In genomic region chr15:80260677-80261076, GRCm38 (mm10) we compare ENCODE assay signal across 9 mouse cellular contexts. TPM values are rescaled to one million over a fixed set of nuclear protein-coding genes. Genes with fewer than 3 reads are reported as not detected.
DNase-seq lines count a peak whose midpoint lies in the region; ATAC-seq and TF ChIP-seq lines count a peak whose summit lies in the region.
"Had no signal": no experiment of that assay in that cellular context is flagged by ENCODE, and none has a peak within 500 bp of the region (broad histone marks: within the 10 kb centered on the region; RNA-seq: fewer than 3 reads in every experiment).

No protein-coding gene starts in this region.

- WGBS in hindbrain, embryonic 11.5 days, result 17% methylated on average over 3 of the region's 3 CpGs
- 14% methylated on average over 3 of the region's 3 CpGs for WGBS in midbrain, embryonic 14.5 days

- TF ChIP-seq POLR2A in bone marrow macrophage, adult 2 months (IDR thresholded peaks at IDR 0.05; ENCODE audit: borderline replicate concordance, low read depth, low read length), result no peak

- no peaks in the 10 kb centered on the region for H3K9me3 ChIP-seq in hindbrain, embryonic 11.5 days (ENCODE audit: control insufficient read depth, low read length)
- H3K9me3 ChIP-seq in midbrain, embryonic 14.5 days (ENCODE audit: control insufficient read depth, low read length), result no peaks in the 10 kb centered on the region

- H3K36me3 ChIP-seq in hindbrain, embryonic 11.5 days (ENCODE audit: control insufficient read depth, insufficient read depth, low read length), result peaks cover 15% of the 10 kb centered on the region
- H3K36me3 ChIP-seq in midbrain, embryonic 14.5 days (ENCODE audit: control insufficient read depth, insufficient read depth, low read length), result peaks cover 49% of the 10 kb centered on the region

- H3K9ac ChIP-seq in hindbrain, embryonic 11.5 days (ENCODE audit: low read depth, low read length), result no peak overlapping the region
- no peak overlapping the region for H3K9ac ChIP-seq in midbrain, embryonic 14.5 days (replicated peaks; ENCODE audit: low read length)

- DNase-seq in CD4-positive, CD25-positive, alpha-beta regulatory T cell, adult 2 months (ENCODE audit: low read depth, low spot score), result peak; percentile 87
- DNase-seq in hindbrain, embryonic 11.5 days (ENCODE audit: low spot score), result peak; percentile 92
- peak; percentile 80 to 84 for DNase-seq in left cerebral cortex, postnatal 10 days (ENCODE audit: extremely low spot score in 1 of 2, low spot score in 2 of 2)
- peak; percentile 91 for DNase-seq in midbrain, embryonic 14.5 days
- peak; percentile 57 to 84 for DNase-seq in spleen, adult 18-20 months

- H3K4me2 ChIP-seq in hindbrain, embryonic 11.5 days (replicated peaks; ENCODE audit: low read depth, low read length), result no peak overlapping the region
- H3K4me2 ChIP-seq in midbrain, embryonic 14.5 days (ENCODE audit: low read length), result no peak overlapping the region

- H3K27me3 ChIP-seq in hindbrain, embryonic 11.5 days (ENCODE audit: control insufficient read depth, insufficient read depth, low read length), result no peaks in the 10 kb centered on the region
- H3K27me3 ChIP-seq in midbrain, embryonic 14.5 days (ENCODE audit: control insufficient read depth, insufficient read depth, low read length), result no peaks in the 10 kb centered on the region

- ATAC-seq in CD4-positive, CD25-positive, alpha-beta regulatory T cell, adult 4 months, result no peak
- ATAC-seq in erythroblast, adult 5-6 weeks (replicated peaks; ENCODE audit: low FRiP score, poor library complexity, severe bottlenecking), result 0 out of 2 replicates have a peak, but pooled peaks have one; percentile 40
- ATAC-seq in hindbrain, embryonic 11.5 days (ENCODE audit: low FRiP score), result no peak
- ATAC-seq in midbrain, embryonic 14.5 days (ENCODE audit: low FRiP score, low TSS enrichment), result no peak

- intact Hi-C loops in left cerebral cortex, postnatal 10 days (cut with DNase I), result loop anchor here (10.0 kb wide), 1 partner anchor 934 kb away; the partner anchor contains the start of gene Mrtfa

- H3K27ac ChIP-seq in bone marrow macrophage, adult 2 months (ENCODE audit: insufficient read depth, low read depth, low read length), result no peak overlapping the region
- H3K27ac ChIP-seq in hindbrain, embryonic 11.5 days (ENCODE audit: low read depth, low read length), result no peak overlapping the region
- no peak overlapping the region for H3K27ac ChIP-seq in midbrain, embryonic 14.5 days (replicated peaks; ENCODE audit: low read depth, low read length)

- H3K4me1 ChIP-seq in bone marrow macrophage, adult 2 months (ENCODE audit: control insufficient read depth, insufficient read depth, low read length), result peaks cover 11% of the 10 kb centered on the region; the same call in 1 of the 2 replicates
- H3K4me1 ChIP-seq in hindbrain, embryonic 11.5 days (replicated peaks; ENCODE audit: control insufficient read depth, insufficient read depth, low read length), result peaks cover 11% of the 10 kb centered on the region; the same call in 1 of the 2 replicates
- peaks cover 22% of the 10 kb centered on the region for H3K4me1 ChIP-seq in midbrain, embryonic 14.5 days (ENCODE audit: control insufficient read depth, insufficient read depth, low read length)

- peak; percentile 78 for TF ChIP-seq CTCF in bone marrow macrophage, adult 2 months (IDR thresholded peaks at IDR 0.05; ENCODE audit: low read depth, low read length)

- no peak overlapping the region for H3K4me3 ChIP-seq in bone marrow macrophage, adult 2 months (ENCODE audit: insufficient read depth, low read length)
- H3K4me3 ChIP-seq in hindbrain, embryonic 11.5 days (ENCODE audit: low read depth, low read length), result no peak overlapping the region
- H3K4me3 ChIP-seq in midbrain, embryonic 14.5 days (replicated peaks; ENCODE audit: low read depth, low read length), result no peak overlapping the region

RNA-seq across cellular contexts. Expression of gene Rps19bp1, which starts 3.4 kb away (rescaled TPM):
- polyA plus RNA-seq in CD4-positive, CD25-positive, alpha-beta regulatory T cell, adult 4 months (2017; shearing (Covaris generic)), result 10 to 100 TPM; 18.3 to 21.5 TPM
- 18.6 and 26.0 TPM in 2 replicates for polyA plus RNA-seq in bone marrow macrophage, adult 2 months (2012; ENCODE audit: insufficient read depth, insufficient read length, missing spikeins)
- 15.4 and 16.5 TPM in 2 replicates for total RNA-seq in erythroblast, adult 5-6 weeks (2015; ENCODE audit: low replicate concordance)
- total RNA-seq in erythroblast, adult 5-6 weeks (2017; ENCODE audit: low replicate concordance), result 5.0 and 10.1 TPM in 2 replicates
- 68.0 and 71.4 TPM in 2 replicates for polyA plus RNA-seq in hindbrain, embryonic 11.5 days (2014; fragmentation: Nextera tagmentation; extraction: Ambion mirVana)
- 10 to 100 TPM; 41.5 to 47.5 TPM for total RNA-seq in left cerebral cortex, postnatal 10 days (2021)
- polyA plus RNA-seq in midbrain, embryonic 14.5 days (2014; fragmentation: Nextera tagmentation; extraction: Ambion mirVana), result 73.9 and 100 TPM in 2 replicates

RNA-seq across cellular contexts. Expression of gene Atf4, which starts 5.7 kb away (rescaled TPM):
- 10 to 100 TPM; 80.4 to 96.5 TPM for polyA plus RNA-seq in CD4-positive, CD25-positive, alpha-beta regulatory T cell, adult 4 months (2017; shearing (Covaris generic))
- polyA plus RNA-seq in bone marrow macrophage, adult 2 months (2012; ENCODE audit: insufficient read depth, insufficient read length, missing spikeins), result 122 and 133 TPM in 2 replicates
- 86.3 and 108 TPM in 2 replicates for total RNA-seq in erythroblast, adult 5-6 weeks (2015; ENCODE audit: low replicate concordance)
- 148 and 150 TPM in 2 replicates for total RNA-seq in erythroblast, adult 5-6 weeks (2017; ENCODE audit: low replicate concordance)
- 140 and 145 TPM in 2 replicates for polyA plus RNA-seq in hindbrain, embryonic 11.5 days (2014; fragmentation: Nextera tagmentation; extraction: Ambion mirVana)
- 100 to 1,000 TPM; 100 to 110 TPM for total RNA-seq in left cerebral cortex, postnatal 10 days (2021)
- 114 and 122 TPM in 2 replicates for polyA plus RNA-seq in midbrain, embryonic 14.5 days (2014; fragmentation: Nextera tagmentation; extraction: Ambion mirVana)

RNA-seq across cellular contexts. Expression of gene AC140267.1, which starts 25.0 kb away (rescaled TPM):
- polyA plus RNA-seq in CD4-positive, CD25-positive, alpha-beta regulatory T cell, adult 4 months (2017; shearing (Covaris generic)), result 10 to 100 TPM in 1 of 2 experiments, not detected in 1; 14.2 TPM
- not detected in 2 replicates for polyA plus RNA-seq in bone marrow macrophage, adult 2 months (2012; ENCODE audit: insufficient read depth, insufficient read length, missing spikeins)
- total RNA-seq in erythroblast, adult 5-6 weeks (2015; ENCODE audit: low replicate concordance), result not detected in 2 replicates
- total RNA-seq in erythroblast, adult 5-6 weeks (2017; ENCODE audit: low replicate concordance), result not detected in 2 replicates
- not detected in 2 replicates for polyA plus RNA-seq in hindbrain, embryonic 11.5 days (2014; fragmentation: Nextera tagmentation; extraction: Ambion mirVana)
- total RNA-seq in left cerebral cortex, postnatal 10 days (2021), result 10 to 100 TPM; 13.6 to 21.0 TPM
- polyA plus RNA-seq in midbrain, embryonic 14.5 days (2014; fragmentation: Nextera tagmentation; extraction: Ambion mirVana), result 2.1 TPM in 1 of 2 replicates, not detected in the other
- polyA plus RNA-seq: liver, embryonic 16.5 days had no signal

RNA-seq across cellular contexts. Expression of gene Cacna1i, which starts 26.4 kb away (rescaled TPM):
- polyA plus RNA-seq in CD4-positive, CD25-positive, alpha-beta regulatory T cell, adult 4 months (2017; shearing (Covaris generic)), result not detected
- polyA plus RNA-seq in bone marrow macrophage, adult 2 months (2012; ENCODE audit: insufficient read depth, insufficient read length, missing spikeins), result 0.13 TPM in 1 of 2 replicates, not detected in the other
- not detected in 2 replicates for total RNA-seq in erythroblast, adult 5-6 weeks (2015; ENCODE audit: low replicate concordance)
- total RNA-seq in erythroblast, adult 5-6 weeks (2017; ENCODE audit: low replicate concordance), result not detected in 2 replicates
- polyA plus RNA-seq in hindbrain, embryonic 11.5 days (2014; fragmentation: Nextera tagmentation; extraction: Ambion mirVana), result 0.14 and 0.74 TPM in 2 replicates
- 10 to 100 TPM; 82.6 to 84.8 TPM for total RNA-seq in left cerebral cortex, postnatal 10 days (2021)
- polyA plus RNA-seq in midbrain, embryonic 14.5 days (2014; fragmentation: Nextera tagmentation; extraction: Ambion mirVana), result 0.75 and 1.5 TPM in 2 replicates
- polyA plus RNA-seq: liver, embryonic 16.5 days had no signal

RNA-seq across cellular contexts. Expression of gene Mief1, which starts 26.9 kb away (rescaled TPM):
- polyA plus RNA-seq in CD4-positive, CD25-positive, alpha-beta regulatory T cell, adult 4 months (2017; shearing (Covaris generic)), result 10 to 100 TPM; 33.6 to 42.7 TPM
- 19.7 and 22.2 TPM in 2 replicates for polyA plus RNA-seq in bone marrow macrophage, adult 2 months (2012; ENCODE audit: insufficient read depth, insufficient read length, missing spikeins)
- total RNA-seq in erythroblast, adult 5-6 weeks (2015; ENCODE audit: low replicate concordance), result 6.5 and 7.7 TPM in 2 replicates
- 17.8 and 18.8 TPM in 2 replicates for total RNA-seq in erythroblast, adult 5-6 weeks (2017; ENCODE audit: low replicate concordance)
- polyA plus RNA-seq in hindbrain, embryonic 11.5 days (2014; fragmentation: Nextera tagmentation; extraction: Ambion mirVana), result 38.5 and 39.1 TPM in 2 replicates
- 10 to 100 TPM; 30.7 to 31.1 TPM for total RNA-seq in left cerebral cortex, postnatal 10 days (2021)
- 28.1 and 41.7 TPM in 2 replicates for polyA plus RNA-seq in midbrain, embryonic 14.5 days (2014; fragmentation: Nextera tagmentation; extraction: Ambion mirVana)
